Mouse (Mus musculus) common myeloid progenitor, adult 5-6 weeks (primary cell): ENCODE measurements around the gene Ccr8. TPM values are rescaled to one million over a fixed set of nuclear protein-coding genes. Genes with fewer than 3 reads are reported as not detected.

ENCODE experiments used
- ATAC-seq: replicated peaks from 2 replicates; pipeline ENCODE4 v1.8.0; 2016; ENCODE audit warnings: low read depth, mild to moderate bottlenecking, moderate TSS enrichment, inconsistent platforms; ENCODE audit not compliant: poor library complexity, severe bottlenecking
- total RNA-seq: library from RNA; stranded (forward); fragments of 200-1000, 187-1606 nt; gene quantifications from 2 replicates; pipeline ENCODE4 v1.2.3, GENCODE M21; 2017

The Ccr8 gene
- total RNA-seq, 1 experiment from 2014 or later: not detected

GRCm38 (mm10) chr9:120127538-120128251, 35.8 kb downstream of the Ccr8 start, which contains the start of gene Rpsa:
Rpsa (plus strand) TSS chr9:120127689.
- ATAC-seq: peak; percentile 96

GRCm38 (mm10) chr9:120129276-120129675, 37.4 kb downstream of the Ccr8 start:
- ATAC-seq: no peak

- no peak for ATAC-seq
These were observed 39.9 kb downstream of the Ccr8 start for GRCm38 (mm10) chr9:120131784-120132288.

DNA sequence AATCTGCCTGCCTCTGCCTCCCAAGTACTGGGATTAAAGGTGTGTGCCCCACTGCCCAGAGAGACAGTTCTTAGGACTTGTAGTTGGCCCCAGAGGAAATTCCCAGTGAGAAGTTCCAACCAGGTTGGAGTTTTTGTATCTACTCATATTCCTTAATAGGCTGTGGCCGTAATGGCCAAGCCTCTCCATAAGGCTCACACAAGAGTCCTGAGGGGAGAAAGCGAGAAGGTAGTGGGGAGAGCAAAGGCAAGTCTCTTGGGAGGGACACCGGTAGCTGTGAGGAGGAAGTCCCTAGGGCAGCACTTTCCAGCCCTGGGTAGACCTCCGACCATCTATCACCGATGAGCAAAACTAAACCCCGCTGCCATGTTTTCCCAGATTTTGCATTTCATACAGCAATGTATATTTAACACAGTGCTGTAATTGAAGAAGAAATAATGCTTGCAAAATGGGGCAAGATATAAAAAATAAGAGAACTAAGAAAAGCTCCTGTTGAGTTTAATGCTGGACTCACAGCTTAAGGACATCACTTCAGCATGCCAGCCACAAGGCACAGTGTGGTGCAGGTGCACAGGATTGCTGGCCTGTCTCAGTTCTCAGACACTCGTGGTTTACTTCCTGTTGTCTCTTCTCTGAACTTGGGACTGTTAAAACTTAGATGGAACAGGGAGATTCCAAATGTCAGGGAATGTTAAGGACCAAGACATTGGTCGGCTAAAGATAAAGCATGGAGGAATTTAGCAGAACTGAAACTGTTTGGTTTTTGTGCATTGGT, 41.3 kb downstream of the Ccr8 start:
- peak; percentile 40 for ATAC-seq

- ATAC-seq: no peak; the same call in 1 of the 2 replicates
These were observed 42.0 kb downstream of the Ccr8 start for GRCm38 (mm10) chr9:120133755-120134475.

GRCm38 (mm10) chr9:120134529-120135160, 42.7 kb downstream of the Ccr8 start:
- no peak for ATAC-seq

DNA sequence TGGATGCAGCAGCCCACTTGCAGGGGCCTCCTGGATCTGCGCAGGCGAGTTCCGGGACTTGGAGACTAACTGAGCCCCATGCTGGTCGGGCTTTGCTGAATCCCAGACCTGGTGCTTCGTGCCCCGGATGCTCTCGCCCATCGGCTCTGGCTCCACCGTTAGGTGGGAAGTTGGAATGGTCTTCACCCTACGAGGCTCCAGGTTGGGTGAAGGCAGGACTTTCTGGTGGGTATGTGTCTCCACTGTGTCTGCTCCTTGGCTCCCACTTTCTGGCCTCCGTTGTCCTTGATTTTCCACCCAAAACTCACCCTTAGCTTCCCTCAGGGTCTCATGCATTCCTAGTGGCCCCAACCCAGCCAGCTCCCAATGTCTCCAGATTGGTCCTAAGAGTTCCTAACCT, 43.5 kb downstream of the Ccr8 start:
- ATAC-seq: no peak

DNA sequence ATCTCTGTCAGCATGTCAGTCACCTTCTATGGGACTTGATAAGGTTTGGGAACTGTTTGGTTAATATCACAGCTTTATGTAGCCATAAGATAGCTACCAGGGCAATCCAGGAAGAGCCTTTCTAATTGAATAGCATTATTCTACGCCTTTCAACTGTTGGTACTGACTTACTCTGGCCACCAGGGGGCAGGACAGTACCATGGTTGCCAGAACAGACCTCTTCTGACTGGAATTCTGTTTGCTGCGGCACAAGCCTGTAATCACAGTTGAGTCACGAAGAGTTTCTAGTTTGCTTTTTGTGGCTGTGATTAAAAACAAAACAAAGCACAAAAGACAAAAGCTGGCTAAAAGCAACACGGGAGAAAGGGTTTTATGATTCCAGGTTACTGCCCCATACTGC, 48.7 kb downstream of the Ccr8 start:
- peak; percentile 96 for ATAC-seq

DNA sequence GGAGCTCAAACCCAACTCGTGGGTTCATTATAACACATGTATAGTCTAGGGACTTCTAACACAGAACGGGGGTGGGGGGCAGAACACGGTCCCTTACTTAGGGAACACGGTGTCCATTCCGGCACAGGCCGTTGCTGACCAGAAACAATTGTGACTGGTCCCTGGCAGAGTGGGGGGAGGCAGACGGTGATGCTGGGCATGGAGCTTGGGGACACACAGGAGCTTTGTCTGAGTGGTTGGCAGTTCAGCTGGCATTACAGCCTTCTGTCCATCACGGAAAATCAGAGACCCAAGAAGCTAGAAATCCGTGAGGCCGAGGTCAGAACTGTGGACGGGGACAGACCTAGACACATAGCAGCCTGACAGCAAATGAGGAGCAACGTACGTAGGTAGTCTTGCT, 52.6 kb downstream of the Ccr8 start:
- ATAC-seq: no peak

Other genes with a start within 250 kb of the Ccr8 start
- 44.2 and 46.8 TPM in 2 replicates for gene Wdr48, start 197.2 kb upstream of the Ccr8 start, total RNA-seq
- 6.3 and 11.6 TPM in 2 replicates for gene Gorasp1, start 154.5 kb upstream of the Ccr8 start, total RNA-seq
- gene Ttc21a, start 154.5 kb upstream of the Ccr8 start, total RNA-seq: 0.15 and 0.46 TPM in 2 replicates
- gene Csrnp1, start 107.5 kb upstream of the Ccr8 start, total RNA-seq: 11.9 and 16.9 TPM in 2 replicates
- gene Xirp1, start 68.5 kb upstream of the Ccr8 start, total RNA-seq: not detected in 2 replicates
- gene Cx3cr1, start 22.2 kb upstream of the Ccr8 start, total RNA-seq: 7.5 and 9.4 TPM in 2 replicates
- 31.2 and 41.1 TPM in 2 replicates for gene Slc25a38, start 18.3 kb downstream of the Ccr8 start, total RNA-seq
- 5,315 and 5,374 TPM in 2 replicates for gene Rpsa, start 35.6 kb downstream of the Ccr8 start, total RNA-seq
- gene Mobp, start 57.6 kb downstream of the Ccr8 start, total RNA-seq: not detected in 2 replicates
- gene Myrip, start 209.4 kb downstream of the Ccr8 start, total RNA-seq: not detected in 2 replicates